Mouse (Mus musculus): Measurements from ENCODE around the gene Mfsd4a. TPM values are rescaled to one million over a fixed set of nuclear protein-coding genes. Genes with fewer than 3 reads are reported as not detected.

The Mfsd4a gene
- polyA plus RNA-seq, 1 experiment from 2014 or later, result 3.2 TPM

DNA sequence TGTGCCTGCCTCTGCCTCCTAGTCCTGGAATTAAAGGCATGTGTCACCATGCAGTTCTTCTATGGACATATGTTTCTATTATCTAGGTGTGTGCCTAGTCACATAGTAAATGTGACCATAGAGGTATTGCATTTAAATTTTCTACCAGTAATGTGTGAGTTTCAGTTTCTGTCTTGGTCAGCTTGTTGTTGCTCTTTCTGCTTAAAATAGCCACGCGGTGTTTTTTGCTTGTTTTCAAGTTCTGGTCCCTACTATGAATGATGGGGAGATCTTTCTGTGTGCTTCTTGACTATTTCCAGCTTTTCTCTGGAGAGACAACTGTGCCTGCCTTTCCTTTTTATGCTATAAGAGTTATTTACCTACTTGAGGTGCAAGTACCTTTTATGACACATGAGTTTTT lies 56.1 kb downstream of the Mfsd4a start:
- Histone ChIP-seq H3K36me3 (peaks cover 31% of the 10 kb centered on the region), H3K4me3 (replicated peaks) (no peak overlapping the region), H3K9ac (no peak overlapping the region), H3K4me2 (no peak overlapping the region), H3K4me1 (replicated peaks) (peaks cover 46% of the 10 kb centered on the region), H3K27me3 (no peaks in the 10 kb centered on the region), H3K27ac (no peak overlapping the region), H3K9me3 (replicated peaks) (no peaks in the 10 kb centered on the region)
- ATAC-seq (ENCODE audit: low read depth), result no peak
- no peak for DNase-seq
- WGBS (ENCODE audit: insufficient replicate concordance), result 70% methylated on average over 2 of the region's 2 CpGs

DNA sequence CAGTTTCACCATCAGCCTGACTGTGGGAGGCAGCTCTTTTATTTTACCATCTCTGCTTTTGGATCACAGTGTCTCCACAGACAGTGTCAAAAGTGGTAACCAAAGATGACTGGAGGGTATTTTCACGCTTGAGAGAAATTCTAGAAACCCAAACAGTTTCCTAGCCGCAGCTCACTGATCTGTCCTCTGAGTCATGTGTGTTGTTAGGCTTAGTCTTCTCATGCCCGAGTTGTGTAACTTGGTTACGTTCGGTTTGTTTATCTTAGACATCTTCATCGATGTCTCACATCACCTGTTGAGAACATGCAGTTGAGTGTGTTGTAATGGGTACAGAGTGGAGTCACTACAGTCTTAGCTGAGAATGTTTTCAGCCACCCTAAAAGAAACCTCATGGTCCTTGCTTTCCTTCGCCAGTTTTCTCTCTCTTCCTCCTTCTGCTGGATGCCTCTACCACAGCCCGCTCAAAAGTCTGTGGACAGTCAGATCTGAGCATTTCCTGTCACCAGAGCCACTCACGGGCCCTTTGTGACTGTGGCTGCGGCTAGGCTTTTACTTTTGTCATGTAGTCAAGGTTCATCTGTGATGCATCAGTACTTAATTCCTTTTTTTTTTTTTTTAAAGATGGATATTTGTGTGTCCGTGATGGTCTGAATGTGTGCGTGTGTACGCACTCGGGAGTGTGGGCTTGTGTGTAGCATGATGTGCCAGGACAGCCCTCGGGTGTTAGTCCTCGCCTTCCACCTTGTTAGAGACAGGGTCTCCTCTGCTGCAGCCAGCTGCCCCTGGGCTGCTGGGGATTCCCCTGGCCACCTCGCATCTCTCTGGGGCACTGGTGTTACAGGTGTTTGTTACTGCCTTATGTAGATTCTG lies 57.0 kb downstream of the Mfsd4a start:
- 58% methylated on average over 17 of the region's 17 CpGs for WGBS (ENCODE audit: insufficient replicate concordance)
- no peak for DNase-seq
- ATAC-seq (ENCODE audit: low read depth), result no peak
- Histone ChIP-seq H3K4me2 (peak overlapping the region; percentile 43), H3K4me1 (replicated peaks) (peaks cover 54% of the 10 kb centered on the region), H3K9ac (peak overlapping the region; percentile 50; the same call in 1 of the 2 replicates), H3K9me3 (replicated peaks) (no peaks in the 10 kb centered on the region), H3K36me3 (peaks cover 26% of the 10 kb centered on the region), H3K27ac (peak overlapping the region; percentile 50), H3K27me3 (no peaks in the 10 kb centered on the region), H3K4me3 (replicated peaks) (peak overlapping the region; percentile 22; the same call in 1 of the 2 replicates)

DNA sequence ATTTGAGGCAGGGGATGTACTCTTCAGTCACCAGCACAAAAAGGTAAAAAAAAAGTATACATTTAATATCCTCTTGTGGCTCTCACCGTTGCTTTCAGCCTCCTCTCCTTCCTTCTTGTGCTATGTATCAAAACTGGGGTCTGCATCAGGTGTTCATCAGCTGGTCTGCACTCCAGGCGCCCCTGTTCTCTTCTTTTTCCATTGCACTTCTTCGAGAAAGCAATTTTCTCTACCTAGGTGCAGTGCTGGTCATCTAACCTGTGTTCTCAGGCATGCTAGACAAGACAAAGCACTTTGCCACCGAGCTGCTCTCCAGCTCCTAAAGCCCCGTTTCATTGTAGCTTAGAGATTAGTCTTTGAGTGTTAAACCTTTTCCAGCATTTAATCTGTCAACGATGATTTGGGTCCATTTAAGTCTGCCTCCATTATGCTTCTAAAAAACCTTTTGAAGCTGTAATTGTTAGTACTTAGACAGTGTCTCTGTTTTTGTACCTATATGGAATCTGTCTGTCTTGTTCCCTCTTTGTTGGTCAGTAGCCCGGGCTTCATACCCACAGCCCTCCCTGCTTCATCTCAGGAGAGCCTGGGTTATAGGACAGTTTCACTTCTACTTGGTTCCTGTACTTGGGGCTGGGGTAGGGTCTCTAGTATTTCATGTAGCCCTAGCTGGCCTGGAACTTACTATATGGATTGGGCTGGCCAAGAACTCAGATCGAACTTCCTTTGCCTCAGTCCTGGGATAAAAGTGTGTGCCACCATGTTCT lies 58.8 kb downstream of the Mfsd4a start:
- Histone ChIP-seq H3K4me3 (replicated peaks) (peak overlapping the region; percentile 86), H3K27ac (peak overlapping the region; percentile 97), H3K27me3 (no peaks in the 10 kb centered on the region), H3K9ac (peak overlapping the region; percentile 86), H3K9me3 (replicated peaks) (no peaks in the 10 kb centered on the region), H3K36me3 (peaks cover 9% of the 10 kb centered on the region), H3K4me2 (peak overlapping the region; percentile 91), H3K4me1 (replicated peaks) (peaks cover 60% of the 10 kb centered on the region)
- 19% methylated on average over 8 of the region's 8 CpGs for WGBS (ENCODE audit: insufficient replicate concordance)
- ATAC-seq (ENCODE audit: low read depth) (no peak), DNase-seq (no peak)

DNA sequence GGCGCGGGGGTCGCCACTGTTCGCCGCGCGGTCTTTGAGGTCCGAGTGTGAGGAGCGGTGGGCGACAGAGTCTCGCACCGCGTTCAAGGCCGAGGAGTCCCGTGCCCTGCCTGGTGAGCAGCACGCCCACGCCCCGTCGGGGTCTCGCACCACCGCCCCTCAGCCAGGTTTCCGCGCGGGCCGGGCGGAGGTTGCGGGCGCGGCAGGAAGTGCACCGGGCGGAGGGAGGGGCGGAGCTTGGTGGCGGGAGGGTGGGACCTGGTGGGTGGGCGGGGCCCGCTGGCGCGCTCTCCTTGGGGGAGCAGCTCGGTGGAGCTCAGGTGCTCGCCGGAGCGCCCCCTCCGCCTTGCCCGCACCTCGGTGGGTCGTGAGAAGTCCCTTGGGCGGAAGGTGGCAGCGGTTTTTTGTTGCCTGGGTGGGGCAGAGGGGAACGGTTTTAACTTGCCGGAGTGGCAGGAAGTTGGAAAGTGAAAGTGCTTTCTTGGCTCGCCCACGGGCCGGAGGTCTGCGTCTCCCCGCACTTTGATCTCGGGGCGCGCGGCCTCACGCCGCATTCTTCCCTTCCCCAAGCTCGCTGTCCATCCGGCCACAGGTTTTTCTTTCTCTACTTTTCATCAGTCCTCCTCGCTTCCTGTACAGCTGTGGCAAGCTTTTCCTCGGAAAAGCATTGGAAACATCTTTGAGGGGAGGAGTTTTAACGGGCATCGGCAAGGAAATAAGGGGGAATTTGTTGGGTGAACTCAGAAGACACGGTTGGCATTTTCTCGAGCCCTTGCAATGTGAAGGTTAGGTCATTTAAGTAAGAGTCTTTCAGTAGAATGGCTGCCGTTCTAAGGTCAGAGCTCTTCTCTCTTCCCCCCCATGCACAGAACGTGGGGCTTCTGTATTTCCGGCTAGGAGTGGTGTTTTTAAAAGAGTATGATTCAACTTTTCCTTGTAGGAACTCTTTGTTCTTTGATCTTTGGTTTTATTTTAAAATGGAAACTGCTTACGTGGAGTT lies 59.7 kb downstream of the Mfsd4a start:
- Histone ChIP-seq H3K4me3 (replicated peaks) (peak overlapping the region; percentile 86), H3K9ac (peak overlapping the region; percentile 86), H3K9me3 (replicated peaks) (no peaks in the 10 kb centered on the region), H3K27me3 (no peaks in the 10 kb centered on the region), H3K36me3 (peaks cover 6% of the 10 kb centered on the region; the same call in 1 of the 2 replicates), H3K4me1 (replicated peaks) (peaks cover 60% of the 10 kb centered on the region), H3K27ac (peak overlapping the region; percentile 97), H3K4me2 (peak overlapping the region; percentile 91)
- WGBS (ENCODE audit: insufficient replicate concordance), result under 1% methylated on average over 72 of the region's 72 CpGs
- DNase-seq (peak; percentile 75), ATAC-seq (ENCODE audit: low read depth) (peak; percentile 89)

DNA sequence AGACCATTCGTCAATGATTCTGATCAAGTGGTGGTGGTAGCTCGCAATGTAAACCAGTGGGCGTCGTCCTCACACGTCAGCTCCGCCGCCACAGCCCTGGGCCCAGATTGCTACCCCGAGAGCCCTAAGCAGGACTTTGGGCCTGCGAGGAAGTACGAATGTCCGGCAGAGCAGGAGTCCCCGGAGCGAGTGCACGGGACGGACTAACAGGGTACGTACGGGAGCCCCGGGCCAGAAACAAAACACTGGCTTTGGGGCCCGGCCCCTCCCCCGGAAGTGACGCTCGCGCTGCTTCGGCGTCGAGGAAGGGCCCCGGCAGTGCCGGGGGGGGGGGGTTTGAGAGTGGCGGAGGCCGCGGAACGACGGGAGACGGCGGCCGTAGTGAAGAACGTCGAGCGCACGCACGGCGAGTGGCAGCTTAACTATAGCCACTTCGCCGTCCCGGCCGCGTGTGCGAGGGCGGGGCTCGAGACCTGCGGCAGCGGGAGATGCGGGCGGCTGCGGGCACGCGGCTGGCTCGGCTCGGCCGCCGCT lies 60.5 kb downstream of the Mfsd4a start, which contains the start of gene Elk4:
Gene Elk4, plus strand, starts transcription at position 326 of the 534 bp plus-strand sequence.
- no peaks in the 10 kb centered on the region for H3K9me3 ChIP-seq (replicated peaks)
- ATAC-seq (ENCODE audit: low read depth) (peak; percentile 84), DNase-seq (peak; percentile 80)
- H3K4me1 ChIP-seq (replicated peaks), result peaks cover 57% of the 10 kb centered on the region
- H3K27me3 ChIP-seq, result no peaks in the 10 kb centered on the region
- peak within 1 kb of the TSS; percentile 86 for H3K9ac ChIP-seq
- peak within 1 kb of the TSS; percentile 97 for H3K27ac ChIP-seq
- under 1% methylated on average over 61 of the region's 61 CpGs for WGBS (ENCODE audit: insufficient replicate concordance)
- H3K4me2 ChIP-seq, result peak within 1 kb of the TSS; percentile 91
- no peaks in the 10 kb centered on the region; the same call in 1 of the 2 replicates for H3K36me3 ChIP-seq
- peak within 1 kb of the TSS; percentile 86 for H3K4me3 ChIP-seq (replicated peaks)

DNA sequence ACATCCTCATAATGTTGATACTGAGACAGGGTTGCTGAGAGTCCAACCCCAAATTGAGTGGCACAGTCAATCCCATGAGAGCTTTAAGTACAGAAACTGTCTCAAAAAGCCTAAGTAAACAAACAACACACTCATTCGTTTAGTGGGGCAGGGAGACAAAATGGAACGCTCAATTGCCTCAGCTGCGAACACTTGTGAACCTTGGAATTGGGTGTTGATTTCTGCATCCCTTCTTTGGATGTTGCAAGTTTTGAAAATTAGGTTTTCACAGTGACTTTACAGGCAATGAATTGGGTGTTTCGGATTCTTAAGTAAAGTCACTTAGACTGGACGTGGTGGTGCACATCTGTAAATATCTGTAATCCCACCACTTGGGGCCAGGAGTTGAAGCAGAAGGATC lies 61.1 kb downstream of the Mfsd4a start:
- H3K9ac ChIP-seq, result peak overlapping the region; percentile 86
- ATAC-seq (ENCODE audit: low read depth) (no peak), DNase-seq (no peak)
- WGBS (ENCODE audit: insufficient replicate concordance), result 35% methylated on average over 5 of the region's 5 CpGs
- H3K4me2 ChIP-seq, result peak overlapping the region; percentile 91
- peaks cover 51% of the 10 kb centered on the region for H3K4me1 ChIP-seq (replicated peaks)
- no peaks in the 10 kb centered on the region for H3K36me3 ChIP-seq
- H3K4me3 ChIP-seq (replicated peaks), result peak overlapping the region; percentile 86
- peak overlapping the region; percentile 97 for H3K27ac ChIP-seq
- H3K27me3 ChIP-seq, result no peaks in the 10 kb centered on the region
- no peaks in the 10 kb centered on the region for H3K9me3 ChIP-seq (replicated peaks)

DNA sequence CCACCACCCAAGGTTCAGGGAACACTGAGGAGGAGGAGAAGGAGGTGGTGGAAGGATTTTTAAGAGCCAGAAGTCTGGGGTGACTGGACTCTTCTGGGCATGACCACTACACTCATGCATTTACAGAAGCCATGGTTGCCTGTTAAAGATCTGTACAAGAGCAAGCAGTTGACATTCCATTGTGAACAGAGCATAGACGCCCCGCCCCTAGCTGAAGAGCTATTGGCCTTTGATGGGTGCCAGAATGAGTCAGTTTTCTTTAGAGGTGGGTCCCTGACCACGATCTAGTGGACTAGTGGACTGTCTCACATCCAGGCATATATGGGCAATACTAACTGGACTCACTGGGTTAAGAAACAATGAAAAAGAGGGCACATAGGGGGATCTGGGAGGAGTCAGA lies 61.8 kb downstream of the Mfsd4a start:
- no peak overlapping the region for H3K27ac ChIP-seq

DNA sequence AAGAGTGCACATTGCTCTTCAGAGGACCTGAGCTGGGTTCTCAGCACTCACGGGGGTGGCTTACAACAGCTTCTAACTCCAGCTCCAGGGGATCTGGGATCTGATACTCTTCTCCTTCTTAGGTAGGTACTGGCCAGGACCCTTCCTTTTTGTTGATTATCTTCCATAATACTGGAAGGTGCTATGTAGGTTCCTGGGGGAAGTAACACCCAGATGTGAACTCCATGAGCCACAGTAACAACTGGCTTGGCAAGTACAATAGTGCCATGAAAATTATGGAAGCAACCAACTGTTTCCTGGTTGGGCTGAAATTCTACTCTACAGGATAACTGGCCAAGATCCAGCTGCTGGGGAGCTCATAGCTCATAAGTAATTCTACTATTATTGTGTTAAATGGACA lies 62.4 kb downstream of the Mfsd4a start:
- Histone ChIP-seq H3K36me3 (no peaks in the 10 kb centered on the region), H3K4me1 (replicated peaks) (peaks cover 39% of the 10 kb centered on the region), H3K4me2 (no peak overlapping the region), H3K27me3 (no peaks in the 10 kb centered on the region), H3K4me3 (replicated peaks) (no peak overlapping the region), H3K27ac (no peak overlapping the region), H3K9ac (no peak overlapping the region), H3K9me3 (replicated peaks) (no peaks in the 10 kb centered on the region)
- WGBS (ENCODE audit: insufficient replicate concordance), result 85% methylated on average over 1 of the region's 1 CpGs
- ATAC-seq (ENCODE audit: low read depth) (no peak), DNase-seq (no peak)

More for the DNA sequence above, 61.8 kb downstream of the Mfsd4a start:
- Histone ChIP-seq H3K4me2 (no peak overlapping the region), H3K4me3 (replicated peaks) (no peak overlapping the region), H3K27me3 (no peaks in the 10 kb centered on the region), H3K36me3 (no peaks in the 10 kb centered on the region), H3K9me3 (replicated peaks) (no peaks in the 10 kb centered on the region), H3K4me1 (replicated peaks) (peaks cover 45% of the 10 kb centered on the region), H3K9ac (no peak overlapping the region)
- ATAC-seq (ENCODE audit: low read depth) (no peak), DNase-seq (no peak)
- 66% methylated on average over 3 of the region's 3 CpGs for WGBS (ENCODE audit: insufficient replicate concordance)

DNA sequence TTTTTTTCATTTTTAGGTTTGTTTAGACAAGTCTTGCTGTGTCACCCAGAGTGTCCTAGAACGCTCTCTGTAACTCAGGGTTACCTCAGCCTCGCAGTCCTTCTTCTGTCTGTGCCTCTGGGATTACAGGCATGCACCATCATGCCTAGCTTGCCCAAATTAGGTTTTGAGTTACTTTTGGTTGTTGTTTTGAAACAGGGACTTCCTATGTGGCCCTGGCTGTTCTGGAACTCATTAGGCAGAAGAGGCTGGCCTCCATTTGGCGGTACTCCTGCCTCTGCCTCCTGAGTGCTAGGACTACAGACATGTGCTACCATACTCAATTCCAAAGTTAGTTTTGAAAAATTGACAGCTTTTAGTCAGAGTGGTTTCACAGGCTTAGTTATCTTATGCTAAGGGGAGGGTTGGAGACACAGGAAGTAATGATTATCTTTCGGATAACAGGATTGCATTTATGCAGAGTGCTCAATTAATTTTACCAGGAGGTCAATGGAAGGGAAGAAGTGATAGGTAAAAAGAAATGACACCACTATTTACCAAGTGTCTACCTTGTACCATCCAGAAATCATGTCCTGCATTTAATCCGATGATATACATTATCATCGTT lies 63.2 kb downstream of the Mfsd4a start:
- Histone ChIP-seq H3K4me1 (replicated peaks) (peaks cover 31% of the 10 kb centered on the region), H3K4me3 (replicated peaks) (no peak overlapping the region), H3K9me3 (replicated peaks) (no peaks in the 10 kb centered on the region), H3K9ac (no peak overlapping the region), H3K36me3 (no peaks in the 10 kb centered on the region), H3K27me3 (no peaks in the 10 kb centered on the region), H3K27ac (no peak overlapping the region), H3K4me2 (no peak overlapping the region)
- 75% methylated on average over 6 of the region's 6 CpGs for WGBS (ENCODE audit: insufficient replicate concordance)
- no peak for ATAC-seq (ENCODE audit: low read depth)
- no peak for DNase-seq

DNA sequence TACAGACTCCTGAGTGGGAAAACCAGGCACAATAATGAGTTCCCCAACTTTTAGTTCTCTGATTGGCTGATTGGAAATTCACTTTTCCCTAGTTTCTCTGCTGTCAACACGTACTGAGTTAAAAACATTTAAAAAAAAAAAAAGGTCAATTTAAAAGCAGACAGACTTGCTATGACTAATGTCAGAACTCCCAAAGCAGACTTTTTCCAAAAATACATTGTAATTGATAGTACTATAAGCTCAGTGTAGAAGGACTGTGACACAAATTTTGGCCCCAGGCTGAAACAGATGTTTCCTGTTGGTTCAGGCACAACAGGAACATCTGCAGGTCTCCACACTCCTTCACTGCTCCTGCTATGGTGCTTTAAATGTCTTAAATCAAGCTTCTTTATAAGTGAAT lies 64.0 kb downstream of the Mfsd4a start:
- DNase-seq (no peak), ATAC-seq (ENCODE audit: low read depth) (no peak)
- Histone ChIP-seq H3K27ac (no peak overlapping the region), H3K9ac (no peak overlapping the region), H3K4me2 (no peak overlapping the region), H3K4me1 (replicated peaks) (peaks cover 22% of the 10 kb centered on the region), H3K4me3 (replicated peaks) (no peak overlapping the region), H3K36me3 (no peaks in the 10 kb centered on the region), H3K27me3 (no peaks in the 10 kb centered on the region), H3K9me3 (replicated peaks) (no peaks in the 10 kb centered on the region)
- WGBS (ENCODE audit: insufficient replicate concordance), result 23% methylated on average over 1 of the region's 1 CpGs
